Mouse (Mus musculus) common myeloid progenitor, adult 5-6 weeks (primary cell): ENCODE measurements around the gene Smim17. TPM values are rescaled to one million over a fixed set of nuclear protein-coding genes. Genes with fewer than 3 reads are reported as not detected.
"Not testable (repeated sequence)": the region's sequence is repeated elsewhere in the genome, so short reads cannot be mapped to it uniquely, and the experiment has no call there.

ENCODE experiments used
- ATAC-seq: replicated peaks from 2 replicates; pipeline ENCODE4 v1.8.0; 2016; ENCODE audit warnings: low read depth, mild to moderate bottlenecking, moderate TSS enrichment, inconsistent platforms; ENCODE audit not compliant: poor library complexity, severe bottlenecking
- total RNA-seq: library from RNA; stranded (forward); fragments of 200-1000, 187-1606 nt; gene quantifications from 2 replicates; pipeline ENCODE4 v1.2.3, GENCODE M21; 2017

Smim17 gene
- total RNA-seq, 1 experiment from 2014 or later = not detected

GRCm38 (mm10) chr7:6414626-6415441, 16.3 kb downstream of the Smim17 start:
- ATAC-seq = no peak

GRCm38 (mm10) chr7:6415442-6415787, 16.9 kb downstream of the Smim17 start:
- ATAC-seq = no peak

- ATAC-seq = no peak
Observed at GRCm38 (mm10) chr7:6419894-6420293, 21.4 kb downstream of the Smim17 start.

GRCm38 (mm10) chr7:6429381-6429780, 30.9 kb downstream of the Smim17 start:
- ATAC-seq = no peak

GRCm38 (mm10) chr7:6430342-6430741, 31.8 kb downstream of the Smim17 start:
- ATAC-seq = peak; percentile 87

- ATAC-seq = no peak
Observed at GRCm38 (mm10) chr7:6438388-6438787, 39.9 kb downstream of the Smim17 start, which contains the start of gene Olfr1344. Gene Olfr1344 (plus strand): TSS chr7:6438688.

GRCm38 (mm10) chr7:6441173-6441572, 42.7 kb downstream of the Smim17 start:
- no peak for ATAC-seq

GRCm38 (mm10) chr7:6447771-6448170, 49.3 kb downstream of the Smim17 start:
- 0 out of 2 replicates have a peak, but pooled peaks have one; percentile 47 for ATAC-seq

- no peak for ATAC-seq
Observed at GRCm38 (mm10) chr7:6455868-6456267, 57.4 kb downstream of the Smim17 start, which contains the start of gene Olfr1336. Gene Olfr1336 (plus strand): TSS chr7:6456168.

- no peak for ATAC-seq
Observed at GRCm38 (mm10) chr7:6456399-6456798, 57.9 kb downstream of the Smim17 start.

GRCm38 (mm10) chr7:6466951-6467350, 68.4 kb downstream of the Smim17 start, which contains the start of gene Olfr1346:
Gene Olfr1346 (plus strand): TSS chr7:6467101.
- ATAC-seq = no peak

GRCm38 (mm10) chr7:6477633-6478032, 79.1 kb downstream of the Smim17 start:
- not testable (repeated sequence) for ATAC-seq

Other genes starting within 250 kb of the Smim17 start
- gene Zfp787, start 242.7 kb upstream of the Smim17 start, total RNA-seq = 20.0 and 25.5 TPM in 2 replicates
- 15.2 and 31.9 TPM in 2 replicates for gene Zfp444, start 226.5 kb upstream of the Smim17 start, total RNA-seq
- gene Galp, start 201.6 kb upstream of the Smim17 start, total RNA-seq = not detected in 2 replicates
- gene Zscan5b, start 176.4 kb upstream of the Smim17 start, total RNA-seq = not detected in 2 replicates
- gene Epp13, start 146.0 kb upstream of the Smim17 start, total RNA-seq = not detected in 2 replicates
- 5.7 and 7.8 TPM in 2 replicates for gene Zfp667, start 112.1 kb upstream of the Smim17 start, total RNA-seq
- gene Zfp583, start 67.4 kb upstream of the Smim17 start, total RNA-seq = 3.1 and 3.7 TPM in 2 replicates
- gene Gm3854, start 55.0 kb upstream of the Smim17 start, total RNA-seq = 0.39 and 1.2 TPM in 2 replicates
- 7.7 and 8.2 TPM in 2 replicates for gene Zfp78, start 35.4 kb upstream of the Smim17 start, total RNA-seq
- 1.4 and 2.1 TPM in 2 replicates for gene Zfp28, start 15.4 kb upstream of the Smim17 start, total RNA-seq
- not detected in 2 replicates for gene Gm20715, start 11.6 kb downstream of the Smim17 start, total RNA-seq
- not detected in 2 replicates for gene Olfr1344, start 40.0 kb downstream of the Smim17 start, total RNA-seq
- gene Olfr1336, start 57.5 kb downstream of the Smim17 start, total RNA-seq = not detected in 2 replicates
- not detected in 2 replicates for gene Olfr1346, start 68.4 kb downstream of the Smim17 start, total RNA-seq
- gene Olfr5, start 88.2 kb downstream of the Smim17 start, total RNA-seq = not detected in 2 replicates
- gene Olfr1347, start 101.0 kb downstream of the Smim17 start, total RNA-seq = not detected in 2 replicates
- gene Olfr1348, start 110.0 kb downstream of the Smim17 start, total RNA-seq = not detected in 2 replicates
- gene Olfr1349, start 124.2 kb downstream of the Smim17 start, total RNA-seq = not detected in 2 replicates
- gene Olfr1350, start 166.1 kb downstream of the Smim17 start, total RNA-seq = not detected in 2 replicates